Mouse (Mus musculus): ENCODE results near the gene Ccdc33. TPM values are rescaled to one million over a fixed set of nuclear protein-coding genes. Genes with fewer than 3 reads are reported as not detected.

Gene Ccdc33
- total and polyA plus RNA-seq, 2 experiments from 2014 or later: 0.27 to 1.4 TPM

- Histone ChIP-seq H3K27me3 (ENCODE audit: insufficient read depth, low read length) (no peaks in the 10 kb centered on the region), H3K4me1 (ENCODE audit: insufficient read depth, low read length) (no peaks in the 10 kb centered on the region), H3K9ac (replicated peaks; ENCODE audit: low read length, poor library complexity, severe bottlenecking) (no peak overlapping the region), H3K27ac (ENCODE audit: low read depth, low read length) (no peak overlapping the region), H3K36me3 (ENCODE audit: insufficient read depth, low read length) (no peaks in the 10 kb centered on the region), H3K4me2 (ENCODE audit: low read depth, low read length, poor library complexity, severe bottlenecking) (no peak overlapping the region), H3K4me3 (ENCODE audit: low read depth, low read length) (no peak overlapping the region), H3K9me3 (ENCODE audit: low read length) (no peaks in the 10 kb centered on the region)
- 88% methylated on average over 5 of the region's 5 CpGs for WGBS
- no peak for TF ChIP-seq CTCF (IDR thresholded peaks at IDR 0.05)
- DNase-seq (ENCODE audit: low spot score): no peak
- ATAC-seq (ENCODE audit: low FRiP score): no peak
Measured at GRCm38 (mm10) chr9:58018385-58018784, 100.2 kb downstream of the Ccdc33 start.

- H3K9ac ChIP-seq (replicated peaks; ENCODE audit: low read length, poor library complexity, severe bottlenecking): no peak overlapping the region
- no peak overlapping the region for H3K4me3 ChIP-seq (ENCODE audit: low read depth, low read length)
- H3K27me3 ChIP-seq (ENCODE audit: insufficient read depth, low read length): no peaks in the 10 kb centered on the region
- no peaks in the 10 kb centered on the region for H3K9me3 ChIP-seq (ENCODE audit: low read length)
- no peak for TF ChIP-seq CTCF (IDR thresholded peaks at IDR 0.05)
- DNase-seq (ENCODE audit: low spot score) (no peak), ATAC-seq (ENCODE audit: low FRiP score) (no peak)
- 79% methylated on average over 3 of the region's 3 CpGs for WGBS
- no peaks in the 10 kb centered on the region for H3K4me1 ChIP-seq (ENCODE audit: insufficient read depth, low read length)
- no peak overlapping the region for H3K27ac ChIP-seq (ENCODE audit: low read depth, low read length)
- no peak overlapping the region for H3K4me2 ChIP-seq (ENCODE audit: low read depth, low read length, poor library complexity, severe bottlenecking)
- no peaks in the 10 kb centered on the region for H3K36me3 ChIP-seq (ENCODE audit: insufficient read depth, low read length)
Measured at GRCm38 (mm10) chr9:58016962-58017361, 101.7 kb downstream of the Ccdc33 start.

DNA sequence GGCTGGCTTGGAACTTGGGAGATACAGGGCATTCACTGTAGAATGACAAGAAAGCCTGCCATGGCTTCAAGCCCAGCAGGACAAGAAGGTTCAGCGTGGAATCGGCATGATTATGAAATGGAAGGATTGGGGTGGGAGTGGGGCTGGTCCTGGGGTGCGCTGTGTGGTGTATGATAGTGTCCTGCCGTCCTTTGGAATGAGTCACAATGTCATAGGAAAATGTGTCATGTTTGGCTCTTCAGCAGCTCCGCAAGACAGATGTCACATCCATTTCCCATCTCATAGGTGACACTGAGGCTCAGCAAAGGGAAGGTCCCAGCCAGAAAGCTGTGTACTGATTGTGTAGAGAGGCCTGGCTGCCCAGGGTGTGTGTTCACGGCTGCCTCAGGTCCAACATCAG is 102.8 kb downstream of the Ccdc33 start:
- Histone ChIP-seq H3K4me3 (ENCODE audit: low read depth, low read length) (no peak overlapping the region), H3K9me3 (ENCODE audit: low read length) (no peaks in the 10 kb centered on the region), H3K27ac (ENCODE audit: low read depth, low read length) (no peak overlapping the region), H3K4me2 (ENCODE audit: low read depth, low read length, poor library complexity, severe bottlenecking) (no peak overlapping the region), H3K4me1 (ENCODE audit: insufficient read depth, low read length) (no peaks in the 10 kb centered on the region), H3K9ac (replicated peaks; ENCODE audit: low read length, poor library complexity, severe bottlenecking) (no peak overlapping the region), H3K27me3 (ENCODE audit: insufficient read depth, low read length) (no peaks in the 10 kb centered on the region), H3K36me3 (ENCODE audit: insufficient read depth, low read length) (no peaks in the 10 kb centered on the region)
- WGBS: 77% methylated on average over 6 of the region's 6 CpGs
- DNase-seq (ENCODE audit: low spot score) (no peak), ATAC-seq (ENCODE audit: low FRiP score) (no peak)
- no peak for TF ChIP-seq CTCF (IDR thresholded peaks at IDR 0.05)

DNA sequence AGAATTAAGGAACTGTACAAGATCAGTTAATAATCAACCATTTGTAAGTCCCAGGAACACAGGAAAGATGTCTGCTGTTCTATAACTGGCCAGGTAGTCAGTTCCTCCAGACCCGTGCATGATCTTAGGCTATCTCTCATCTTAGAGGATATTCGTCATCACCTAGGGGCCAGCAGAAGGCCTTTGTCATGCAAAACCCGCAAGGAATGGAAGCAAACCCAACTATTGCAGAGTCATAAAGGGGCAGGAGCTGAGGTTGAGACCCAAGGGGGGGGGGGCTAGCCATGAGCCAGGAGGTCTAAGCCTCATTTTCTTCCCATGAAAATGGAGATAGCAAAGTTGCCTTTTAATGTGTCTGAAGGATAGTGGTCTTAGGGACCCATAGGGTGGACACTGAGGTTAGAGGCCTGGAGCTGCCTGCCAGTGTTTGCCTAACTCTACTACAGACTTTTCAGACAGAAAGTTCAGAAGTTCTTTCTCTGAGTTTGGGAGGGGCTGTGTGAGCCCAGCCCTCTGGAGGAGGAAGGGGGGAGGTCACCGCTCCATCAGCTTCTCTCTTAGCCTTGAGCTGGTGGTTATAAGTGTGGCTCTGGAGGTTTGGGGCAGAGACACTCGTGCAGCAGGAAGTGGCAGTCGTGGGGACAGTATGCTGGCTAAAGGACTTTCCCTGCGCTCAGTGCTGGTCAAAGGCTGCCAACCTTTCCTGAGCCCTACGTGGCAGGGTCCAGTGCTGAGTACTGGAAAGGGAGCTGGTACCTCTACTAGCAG is 104.0 kb downstream of the Ccdc33 start:
- WGBS: 67% methylated on average over 8 of the region's 8 CpGs
- no peak overlapping the region for H3K9ac ChIP-seq (replicated peaks; ENCODE audit: low read length, poor library complexity, severe bottlenecking)
- H3K9me3 ChIP-seq (ENCODE audit: low read length): no peaks in the 10 kb centered on the region
- H3K27me3 ChIP-seq (ENCODE audit: insufficient read depth, low read length): no peaks in the 10 kb centered on the region
- ATAC-seq (ENCODE audit: low FRiP score): no peak
- H3K27ac ChIP-seq (ENCODE audit: low read depth, low read length): no peak overlapping the region
- no peaks in the 10 kb centered on the region for H3K4me1 ChIP-seq (ENCODE audit: insufficient read depth, low read length)
- no peak for DNase-seq (ENCODE audit: low spot score)
- no peak for TF ChIP-seq CTCF (IDR thresholded peaks at IDR 0.05)
- no peak overlapping the region for H3K4me2 ChIP-seq (ENCODE audit: low read depth, low read length, poor library complexity, severe bottlenecking)
- no peaks in the 10 kb centered on the region for H3K36me3 ChIP-seq (ENCODE audit: insufficient read depth, low read length)
- no peak overlapping the region for H3K4me3 ChIP-seq (ENCODE audit: low read depth, low read length)

GRCm38 (mm10) chr9:58012935-58013334 is 105.7 kb downstream of the Ccdc33 start:
- ATAC-seq (ENCODE audit: low FRiP score) (no peak), DNase-seq (ENCODE audit: low spot score) (peak; percentile 47)
- Histone ChIP-seq H3K27ac (ENCODE audit: low read depth, low read length) (no peak overlapping the region), H3K27me3 (ENCODE audit: insufficient read depth, low read length) (no peaks in the 10 kb centered on the region), H3K36me3 (ENCODE audit: insufficient read depth, low read length) (no peaks in the 10 kb centered on the region), H3K4me2 (ENCODE audit: low read depth, low read length, poor library complexity, severe bottlenecking) (no peak overlapping the region), H3K9me3 (ENCODE audit: low read length) (no peaks in the 10 kb centered on the region), H3K9ac (replicated peaks; ENCODE audit: low read length, poor library complexity, severe bottlenecking) (no peak overlapping the region), H3K4me3 (ENCODE audit: low read depth, low read length) (no peak overlapping the region), H3K4me1 (ENCODE audit: insufficient read depth, low read length) (peaks cover 4% of the 10 kb centered on the region)
- 72% methylated on average over 2 of the region's 2 CpGs for WGBS
- TF ChIP-seq CTCF (IDR thresholded peaks at IDR 0.05): no peak

DNA sequence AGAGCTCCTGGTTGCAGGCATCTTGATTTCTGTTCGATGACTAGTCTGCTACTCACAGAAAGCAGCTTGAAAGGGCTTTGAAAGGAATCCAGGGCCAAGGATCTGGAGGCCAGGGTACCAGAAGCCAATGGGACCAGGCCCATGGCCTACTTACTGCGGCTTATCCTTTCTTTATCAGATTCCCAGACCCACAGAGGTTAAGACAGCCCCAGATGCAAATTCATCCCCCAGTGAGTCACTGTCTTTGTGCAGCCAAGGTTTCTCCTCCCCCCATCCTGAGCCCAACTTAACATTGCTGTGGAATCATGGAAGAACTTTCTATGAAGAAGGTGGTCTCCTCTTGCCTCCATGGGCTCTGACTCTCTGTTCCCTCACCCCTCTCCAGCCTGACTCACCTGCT is 106.1 kb downstream of the Ccdc33 start:
- Histone ChIP-seq H3K27me3 (ENCODE audit: insufficient read depth, low read length) (no peaks in the 10 kb centered on the region), H3K9me3 (ENCODE audit: low read length) (no peaks in the 10 kb centered on the region), H3K36me3 (ENCODE audit: insufficient read depth, low read length) (no peaks in the 10 kb centered on the region), H3K4me3 (ENCODE audit: low read depth, low read length) (no peak overlapping the region), H3K4me2 (ENCODE audit: low read depth, low read length, poor library complexity, severe bottlenecking) (no peak overlapping the region), H3K9ac (replicated peaks; ENCODE audit: low read length, poor library complexity, severe bottlenecking) (no peak overlapping the region), H3K4me1 (ENCODE audit: insufficient read depth, low read length) (peaks cover 4% of the 10 kb centered on the region), H3K27ac (ENCODE audit: low read depth, low read length) (no peak overlapping the region)
- 65% methylated on average over 2 of the region's 2 CpGs for whole genome bisulfite sequencing
- TF ChIP-seq CTCF (IDR thresholded peaks at IDR 0.05): no peak
- DNase-seq (ENCODE audit: low spot score): no peak
- ATAC-seq (ENCODE audit: low FRiP score): no peak
